Mouse (Mus musculus) brain, embryonic 14.5 days (tissue): Measurements from ENCODE around the gene Tmem109.

Source experiments
- CTCF ChIP-seq: fragments of 200-500 bp; IDR thresholded peaks from 2 replicates; pipeline ENCODE4 v1.5.1; 2012; ENCODE audit warnings: inconsistent platforms, mild to moderate bottlenecking, moderate library complexity, borderline replicate concordance; ENCODE audit not compliant: insufficient read depth, insufficient read length; ENCODE audit errors: extremely low read depth
- POLR2A ChIP-seq: fragments of 200-500 bp; IDR thresholded peaks from 2 replicates; pipeline ENCODE4 v1.6.1; 2012; ENCODE audit warnings: mild to moderate bottlenecking, inconsistent platforms, borderline replicate concordance; ENCODE audit not compliant: poor library complexity, insufficient read depth, insufficient read length, severe bottlenecking; ENCODE audit errors: extremely low read depth

DNA sequence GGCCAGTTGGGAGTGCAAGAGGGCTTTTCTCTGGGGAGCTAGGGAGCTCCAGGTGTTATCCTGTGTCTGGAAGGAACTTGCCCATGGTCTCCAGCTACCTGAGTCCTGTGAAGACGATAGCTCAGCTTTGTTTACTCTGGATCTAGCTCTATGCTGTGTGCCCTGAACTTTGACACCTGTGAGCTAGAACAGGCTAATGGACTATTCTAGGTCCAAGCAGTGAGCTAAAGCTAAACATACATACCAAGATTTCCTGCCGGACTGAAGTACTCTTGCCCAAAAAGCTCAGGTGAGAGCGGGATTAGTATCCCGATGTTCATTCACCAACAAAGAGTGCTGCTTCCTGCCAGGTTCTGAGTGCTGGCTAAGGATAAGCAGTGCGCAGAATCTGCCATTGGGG, 22.7 kb upstream of the Tmem109 start:
- no peak for TF ChIP-seq CTCF
- no peak for TF ChIP-seq POLR2A
